Mouse (Mus musculus) midbrain, embryonic 11.5 days (tissue): ENCODE results near the gene A230050P20Rik. TPM values are rescaled to one million over a fixed set of nuclear protein-coding genes. Genes with fewer than 3 reads are reported as not detected.
A peak's percentile ranks its signal among the peaks of the same experiment; 100 is the strongest.

Experiments used
- ATAC-seq: fragments of 200-750 bp; cut with Nextera tagmentation; 2 replicates; pipeline ENCODE4 v1.8.0; 2017; ENCODE audit warnings: moderate TSS enrichment, moderate library complexity; ENCODE audit not compliant: low FRiP score
- DNase-seq: peaks from one replicate; pipeline ENCODE4 v3.0.0; 2015; ENCODE audit warnings: low spot score; ENCODE audit errors: missing footprints
- H3K27ac ChIP-seq: fragments of 300-500 bp; sonication (generic); 2 replicates; pipeline ENCODE4 v1.5.1; 2014; ENCODE audit warnings: low read depth, low read length
- H3K27me3 ChIP-seq: fragments of 300-500 bp; sonication (generic); 2 replicates; pipeline ENCODE4 v1.6.1; 2014; ENCODE audit warnings: mild to moderate bottlenecking, low read length, moderate library complexity, mixed read lengths; ENCODE audit not compliant: control insufficient read depth, insufficient read depth
- H3K36me3 ChIP-seq: fragments of 300-500 bp; sonication (generic); 2 replicates; pipeline ENCODE4 v1.6.1; 2014; ENCODE audit warnings: mild to moderate bottlenecking, low read length, moderate library complexity, mixed read lengths; ENCODE audit not compliant: control insufficient read depth, insufficient read depth
- H3K4me1 ChIP-seq: fragments of 300-500 bp; sonication (generic); 2 replicates; pipeline ENCODE4 v1.6.1; 2014; ENCODE audit warnings: low read length; ENCODE audit not compliant: control insufficient read depth, insufficient read depth
- H3K4me2 ChIP-seq: fragments of 300-500 bp; sonication (generic); 2 replicates; pipeline ENCODE4 v1.6.1; 2014; ENCODE audit warnings: mild to moderate bottlenecking, moderate library complexity
- H3K4me3 ChIP-seq: fragments of 300-500 bp; sonication (generic); 2 replicates; pipeline ENCODE4 v1.5.1; 2014; ENCODE audit warnings: low read depth, low read length
- H3K9ac ChIP-seq: fragments of 300-500 bp; sonication (generic); 2 replicates; pipeline ENCODE4 v1.6.1; 2014; ENCODE audit warnings: low read length
- H3K9me3 ChIP-seq: fragments of 300-500 bp; sonication (generic); 2 replicates; pipeline ENCODE4 v1.6.1; 2016; ENCODE audit warnings: low read length; ENCODE audit not compliant: control insufficient read depth
- WGBS: fragments of 180-500 bp; shearing (Covaris S2); extraction: QIAGEN DNeasy Blood & Tissue Kit; methylation state at CpG from one replicate; pipeline ENCODE4 v1.1.7; 2014; 5-methylcytosine and 5-hydroxymethylcytosine counted together
- polyA plus RNA-seq: library from polyadenylated mRNA; unstranded; fragments of >200 nt; fragmentation: Nextera tagmentation; extraction: Ambion mirVana; gene quantifications from 2 replicates; pipeline ENCODE4 v1.2.1, GENCODE M21; 2014

A230050P20Rik gene
- polyA plus RNA-seq, 1 experiment from 2014 or later, result 0.45 TPM

DNA sequence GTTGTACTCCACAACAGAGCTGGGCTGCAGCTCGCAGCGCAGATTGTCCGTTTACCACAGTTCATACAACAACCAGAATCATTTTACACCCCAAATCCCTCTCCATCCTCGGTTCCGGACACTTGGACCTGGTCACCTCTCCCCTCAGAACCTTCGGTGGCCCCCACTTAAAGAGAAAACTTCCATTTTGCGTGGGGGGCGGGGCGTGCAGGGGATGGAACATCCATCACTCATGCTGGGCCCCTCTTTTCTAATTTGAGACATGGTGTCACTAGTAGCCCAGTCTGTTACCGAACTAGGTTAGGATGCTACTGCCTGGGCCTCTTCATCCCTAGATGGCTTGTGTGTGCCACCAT is 10.2 kb downstream of the A230050P20Rik start:
- H3K4me1 ChIP-seq, result peaks cover 5% of the 10 kb centered on the region
- no peaks in the 10 kb centered on the region for H3K9me3 ChIP-seq
- H3K27ac ChIP-seq, result peak overlapping the region; percentile 79
- no peaks in the 10 kb centered on the region for H3K27me3 ChIP-seq
- 28% methylated on average over 10 of the region's 10 CpGs for WGBS
- peak overlapping the region; percentile 61 for H3K4me2 ChIP-seq
- peak; percentile 2; the same call in 1 of the 2 replicates for ATAC-seq
- peak overlapping the region; percentile 40 for H3K4me3 ChIP-seq
- no peaks in the 10 kb centered on the region for H3K36me3 ChIP-seq
- peak overlapping the region; percentile 82 for H3K9ac ChIP-seq
- DNase-seq, result no peak

DNA sequence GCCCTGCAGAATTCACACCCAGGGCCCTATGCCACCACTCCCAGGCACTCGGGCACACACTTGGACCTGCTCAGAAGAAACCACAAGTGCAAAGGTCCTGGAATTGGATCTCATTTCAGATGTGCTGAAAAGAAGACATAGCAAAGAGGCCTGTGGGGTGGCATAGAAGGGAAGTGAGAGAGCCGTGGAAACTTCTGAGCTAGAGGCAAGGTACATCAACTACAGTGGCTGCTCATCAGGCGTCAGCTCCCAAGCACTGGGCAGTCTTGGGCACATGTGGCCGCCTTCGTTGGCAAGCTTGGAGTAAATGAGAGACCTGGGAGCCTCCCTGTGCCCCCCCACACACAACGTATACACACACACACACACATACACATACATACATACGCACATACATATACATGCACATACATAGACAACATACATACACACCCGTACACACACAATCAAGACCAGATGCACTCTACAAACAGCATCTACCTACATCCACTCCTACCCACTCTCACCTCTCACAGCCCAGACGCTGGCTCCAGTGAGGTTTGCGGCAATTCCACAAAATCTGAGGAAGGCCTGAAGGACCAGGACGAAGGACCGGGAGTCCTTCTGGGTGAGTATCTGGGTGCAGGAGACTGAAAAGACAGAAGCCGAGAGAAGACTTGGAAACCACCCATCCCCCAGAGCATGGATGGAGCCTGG is 10.8 kb downstream of the A230050P20Rik start, which contains the start of gene Angptl6:
Angptl6 (minus strand) TSS at position 631 of the 696 bp plus-strand sequence.
- H3K4me1 ChIP-seq, result peaks cover 5% of the 10 kb centered on the region
- peak within 1 kb of the TSS; percentile 82 for H3K9ac ChIP-seq
- ATAC-seq (no peak), DNase-seq (no peak)
- 93% methylated on average over 13 of the region's 13 CpGs for WGBS
- peak within 1 kb of the TSS; percentile 61 for H3K4me2 ChIP-seq
- peak within 1 kb of the TSS; percentile 40 for H3K4me3 ChIP-seq
- peak within 1 kb of the TSS; percentile 79 for H3K27ac ChIP-seq
- H3K27me3 ChIP-seq, result no peaks in the 10 kb centered on the region
- H3K36me3 ChIP-seq, result no peaks in the 10 kb centered on the region
- no peaks in the 10 kb centered on the region for H3K9me3 ChIP-seq

DNA sequence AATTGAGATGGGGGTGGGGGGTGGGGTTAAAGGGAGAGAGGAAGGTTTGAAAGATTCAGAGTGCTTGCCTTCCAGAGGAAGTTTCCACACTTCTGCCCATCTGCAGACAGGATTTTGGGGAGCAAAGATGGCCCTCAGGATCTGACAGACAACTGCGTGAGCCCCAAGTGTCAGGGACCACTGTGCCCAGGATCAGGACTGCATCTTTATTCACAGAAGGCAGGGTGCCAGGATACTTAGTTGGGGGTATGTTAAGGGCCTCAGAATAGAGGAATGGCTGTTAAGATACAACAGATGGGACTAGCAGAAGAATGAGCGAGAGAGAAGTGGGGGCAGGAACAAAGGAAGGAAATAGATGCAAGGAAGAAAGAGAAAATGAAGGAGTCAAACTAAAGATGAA is 18.1 kb downstream of the A230050P20Rik start:
- peaks cover 17% of the 10 kb centered on the region for H3K36me3 ChIP-seq
- H3K4me1 ChIP-seq, result peaks cover 4% of the 10 kb centered on the region; the same call in 1 of the 2 replicates
- no peak overlapping the region for H3K9ac ChIP-seq
- no peaks in the 10 kb centered on the region for H3K9me3 ChIP-seq
- H3K4me2 ChIP-seq, result no peak overlapping the region
- H3K27ac ChIP-seq, result no peak overlapping the region
- 97% methylated on average over 2 of the region's 2 CpGs for WGBS
- H3K27me3 ChIP-seq, result no peaks in the 10 kb centered on the region
- ATAC-seq, result no peak
- H3K4me3 ChIP-seq, result no peak overlapping the region
- DNase-seq, result no peak

DNA sequence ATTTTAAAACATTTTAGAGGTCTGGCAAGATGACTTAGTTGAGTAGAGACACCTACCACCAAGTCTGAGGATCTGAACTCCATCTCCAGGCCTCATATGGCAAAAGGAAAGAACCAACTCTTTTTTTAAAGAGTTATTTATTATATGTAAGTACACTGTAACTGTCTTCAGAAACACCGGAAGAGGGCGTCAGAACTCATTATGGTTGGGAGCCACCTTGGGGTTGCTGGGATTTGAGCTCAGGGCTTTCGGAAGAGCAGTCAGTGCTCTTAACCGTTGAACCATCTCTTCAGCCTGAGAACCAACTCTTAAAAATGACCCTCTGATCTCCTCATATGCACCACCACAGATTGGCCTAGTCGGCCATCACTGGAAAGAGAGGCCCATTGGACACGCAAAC is 18.7 kb downstream of the A230050P20Rik start:
- ATAC-seq (no peak), DNase-seq (no peak)
- H3K4me3 ChIP-seq, result no peak overlapping the region
- peaks cover 4% of the 10 kb centered on the region; the same call in 1 of the 2 replicates for H3K4me1 ChIP-seq
- H3K9me3 ChIP-seq, result no peaks in the 10 kb centered on the region
- WGBS, result 90% methylated on average over 6 of the region's 6 CpGs
- H3K36me3 ChIP-seq, result peaks cover 20% of the 10 kb centered on the region
- H3K27me3 ChIP-seq, result no peaks in the 10 kb centered on the region
- no peak overlapping the region; the same call in 1 of the 2 replicates for H3K27ac ChIP-seq
- H3K4me2 ChIP-seq, result peak overlapping the region; percentile 68; the same call in 1 of the 2 replicates
- H3K9ac ChIP-seq, result no peak overlapping the region

DNA sequence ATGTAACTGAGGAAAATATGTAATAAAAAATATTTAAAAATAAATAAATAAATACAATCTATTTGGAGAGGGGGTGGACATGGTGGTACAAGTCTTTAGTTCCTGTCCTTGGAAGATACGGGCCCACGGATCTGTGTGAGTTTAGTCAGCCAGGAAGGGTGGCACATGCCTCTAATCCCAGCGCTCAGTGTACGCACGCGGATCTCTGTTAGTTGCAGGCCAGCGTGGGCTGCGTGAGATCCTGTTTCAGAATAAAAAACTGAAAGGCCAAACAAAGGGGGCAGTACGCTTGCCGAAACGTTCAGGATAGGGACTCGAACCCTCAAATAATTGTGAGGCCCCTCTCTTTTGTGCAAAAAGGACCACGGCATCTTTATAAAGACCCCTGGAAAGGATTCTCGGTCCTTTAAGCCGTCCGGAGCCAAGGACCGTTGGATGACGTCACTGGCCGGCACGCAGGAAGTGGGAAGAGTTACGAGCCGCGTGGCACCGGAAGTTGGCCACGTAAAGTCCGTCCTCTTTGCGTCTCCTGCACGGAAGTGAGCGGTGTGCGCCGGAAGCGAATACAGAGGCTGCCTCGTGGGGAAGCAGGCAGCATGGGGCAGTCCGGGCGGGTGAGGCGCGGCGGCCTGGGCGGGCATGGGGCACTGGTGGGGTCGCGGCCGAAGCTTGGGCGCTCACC is 19.4 kb downstream of the A230050P20Rik start, which contains the start of gene Ppan:
Ppan (plus strand) TSS at position 472 of the 682 bp plus-strand sequence.
- DNase-seq, result peak; percentile 99
- H3K27me3 ChIP-seq, result no peaks in the 10 kb centered on the region
- peak within 1 kb of the TSS; percentile 91 for H3K9ac ChIP-seq
- H3K9me3 ChIP-seq, result no peaks in the 10 kb centered on the region
- H3K4me3 ChIP-seq, result peak within 1 kb of the TSS; percentile 90
- H3K4me2 ChIP-seq, result peak within 1 kb of the TSS; percentile 68
- peak within 1 kb of the TSS; percentile 70 for H3K27ac ChIP-seq
- peaks cover 20% of the 10 kb centered on the region for H3K36me3 ChIP-seq
- under 1% methylated on average over 42 of the region's 43 CpGs for WGBS
- peak; percentile 95 for ATAC-seq
- peaks cover 4% of the 10 kb centered on the region; the same call in 1 of the 2 replicates for H3K4me1 ChIP-seq

DNA sequence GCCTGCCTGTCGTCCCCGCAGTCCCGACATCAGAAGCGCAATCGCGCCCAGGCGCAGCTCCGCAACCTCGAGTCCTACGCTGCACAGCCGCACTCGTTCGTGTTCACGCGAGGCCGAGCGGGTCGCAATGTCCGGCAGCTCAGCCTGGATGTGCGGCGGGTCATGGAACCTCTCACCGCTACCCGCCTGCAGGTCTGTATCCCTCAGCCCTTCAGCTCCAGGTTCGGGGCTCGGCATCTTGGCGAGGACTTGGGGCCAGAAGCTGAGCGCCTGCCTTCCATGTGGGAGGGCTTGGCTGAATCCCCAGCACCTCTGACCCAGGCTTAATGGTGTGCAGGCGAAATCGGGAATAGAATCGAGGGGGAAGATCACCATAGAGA is 19.9 kb downstream of the A230050P20Rik start:
- no peak overlapping the region; the same call in 1 of the 2 replicates for H3K27ac ChIP-seq
- peak overlapping the region; percentile 90 for H3K4me3 ChIP-seq
- peaks cover 4% of the 10 kb centered on the region; the same call in 1 of the 2 replicates for H3K4me1 ChIP-seq
- no peaks in the 10 kb centered on the region for H3K27me3 ChIP-seq
- H3K9me3 ChIP-seq, result no peaks in the 10 kb centered on the region
- ATAC-seq, result no peak; the same call in 1 of the 2 replicates
- H3K9ac ChIP-seq, result peak overlapping the region; percentile 91
- WGBS, result under 1% methylated on average over 30 of the region's 30 CpGs
- DNase-seq, result peak; percentile 95
- peaks cover 20% of the 10 kb centered on the region for H3K36me3 ChIP-seq
- peak overlapping the region; percentile 68 for H3K4me2 ChIP-seq

DNA sequence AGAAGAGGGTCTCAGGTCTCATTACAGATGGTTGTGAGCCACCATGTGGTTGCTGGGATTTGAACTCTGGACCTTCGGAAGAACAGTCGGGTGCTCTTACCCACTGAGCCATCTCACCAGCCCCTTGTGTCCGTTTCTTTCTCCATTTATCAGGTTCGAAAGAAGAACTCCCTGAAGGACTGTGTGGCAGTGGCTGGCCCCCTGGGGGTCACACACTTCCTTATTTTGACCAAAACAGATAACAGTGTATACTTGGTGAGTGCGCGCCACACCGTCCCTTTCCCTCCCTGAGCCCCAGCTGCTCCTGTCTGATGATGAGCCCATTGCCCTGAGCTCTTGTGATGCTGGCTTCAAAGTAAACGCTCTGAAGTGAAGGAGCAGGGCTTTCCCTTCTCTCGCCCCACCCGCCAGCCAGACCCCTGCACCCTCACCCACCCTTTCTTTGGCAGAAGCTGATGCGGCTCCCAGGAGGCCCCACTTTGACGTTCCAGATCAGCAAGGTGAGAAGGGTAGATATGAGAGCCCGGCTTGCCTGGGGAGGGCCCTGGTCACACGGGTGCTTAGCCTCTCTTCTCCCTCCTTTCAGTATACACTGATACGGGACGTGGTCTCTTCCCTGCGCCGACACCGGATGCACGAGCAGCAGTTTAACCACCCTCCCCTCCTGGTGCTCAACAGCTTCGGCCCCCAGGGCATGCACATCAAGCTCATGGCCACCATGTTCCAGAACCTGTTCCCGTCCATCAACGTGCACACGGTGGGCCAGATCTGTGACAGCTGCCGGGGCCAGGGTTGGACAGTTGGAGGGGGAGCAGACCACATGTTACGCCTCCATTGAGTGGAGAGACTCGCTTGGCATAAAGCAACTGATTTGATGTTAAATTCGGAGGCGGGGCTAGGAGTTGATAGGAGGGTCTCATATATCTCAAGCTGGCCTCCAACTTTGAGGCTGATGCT is 21.0 kb downstream of the A230050P20Rik start:
- Histone ChIP-seq H3K9ac (no peak overlapping the region), H3K36me3 (peaks cover 29% of the 10 kb centered on the region)
- 87% methylated on average over 29 of the region's 29 CpGs for WGBS

DNA sequence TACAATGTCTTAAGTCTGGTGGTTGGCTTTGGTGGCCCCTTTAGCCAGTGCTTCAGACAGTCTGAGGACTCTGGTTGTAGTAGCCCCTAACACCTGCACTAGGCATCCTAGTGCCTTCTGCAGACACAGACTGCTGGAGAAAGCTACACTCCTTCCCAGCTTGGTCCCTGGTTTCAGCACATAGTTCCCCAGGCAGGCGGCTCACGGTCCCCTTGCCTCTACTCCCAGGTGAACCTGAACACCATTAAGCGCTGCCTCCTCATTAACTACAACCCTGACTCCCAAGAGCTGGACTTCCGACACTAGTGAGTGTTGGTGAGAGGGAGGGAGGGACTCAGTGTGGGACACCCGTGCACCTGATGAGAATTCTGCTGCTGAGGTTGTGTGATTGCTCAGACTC is 22.0 kb downstream of the A230050P20Rik start:
- no peak for DNase-seq
- Histone ChIP-seq H3K9me3 (no peaks in the 10 kb centered on the region), H3K9ac (no peak overlapping the region), H3K36me3 (peaks cover 36% of the 10 kb centered on the region), H3K4me1 (peaks cover 4% of the 10 kb centered on the region; the same call in 1 of the 2 replicates), H3K27me3 (no peaks in the 10 kb centered on the region), H3K4me3 (no peak overlapping the region), H3K27ac (no peak overlapping the region), H3K4me2 (no peak overlapping the region)
- WGBS, result 95% methylated on average over 5 of the region's 5 CpGs
- ATAC-seq, result no peak

More for the DNA sequence above, 21.0 kb downstream of the A230050P20Rik start:
- DNase-seq, result no peak
- no peaks in the 10 kb centered on the region for H3K27me3 ChIP-seq
- no peaks in the 10 kb centered on the region for H3K9me3 ChIP-seq
- H3K4me1 ChIP-seq, result peaks cover 4% of the 10 kb centered on the region; the same call in 1 of the 2 replicates
- peak overlapping the region; percentile 68; the same call in 1 of the 2 replicates for H3K4me2 ChIP-seq
- ATAC-seq, result no peak
- peak overlapping the region; percentile 90; the same call in 1 of the 2 replicates for H3K4me3 ChIP-seq
- no peak overlapping the region for H3K27ac ChIP-seq
